Mouse (Mus musculus): ENCODE measurements around the gene Lat2. TPM values are rescaled to one million over a fixed set of nuclear protein-coding genes. Genes with fewer than 3 reads are reported as not detected.

Lat2 gene
- polyA plus RNA-seq, 1 experiment from 2014 or later = 2.1 TPM

GRCm38 (mm10) chr5:134593093-134593492, 21.7 kb downstream of the Lat2 start:
- WGBS = 64% methylated on average over 9 of the region's 9 CpGs
- no peak overlapping the region for H3K27ac ChIP-seq (replicated peaks in 1 of 2; ENCODE audit: control insufficient read depth in 1 of 2, insufficient read depth in 1 of 2, low read depth in 2 of 2, low read length in 2 of 2)
- no peaks in the 10 kb centered on the region for H3K27me3 ChIP-seq (ENCODE audit: control insufficient read depth, insufficient read depth, low read length)
- no peaks in the 10 kb centered on the region for H3K4me1 ChIP-seq (ENCODE audit: control insufficient read depth in 2 of 2, insufficient read depth in 2 of 2, low read length in 2 of 2)
- no peak for ATAC-seq (ENCODE audit: insufficient number of reproducible peaks, insufficient read depth, low FRiP score, low read depth)
- no peak overlapping the region for H3K4me2 ChIP-seq (ENCODE audit: low read length)
- H3K9me3 ChIP-seq (ENCODE audit: control insufficient read depth, low read length) = no peaks in the 10 kb centered on the region
- H3K9ac ChIP-seq (ENCODE audit: low read length) = no peak overlapping the region
- peaks cover 88% of the 10 kb centered on the region for H3K36me3 ChIP-seq (ENCODE audit: control insufficient read depth, insufficient read depth, low read length)
- H3K4me3 ChIP-seq (ENCODE audit: control insufficient read depth in 1 of 2, insufficient read depth in 1 of 2, low read depth in 1 of 2, low read length in 2 of 2) = no peak overlapping the region

GRCm38 (mm10) chr5:134592026-134592581, 22.7 kb downstream of the Lat2 start:
- H3K9me3 ChIP-seq (ENCODE audit: control insufficient read depth, low read length) = no peaks in the 10 kb centered on the region
- WGBS = 65% methylated on average over 11 of the region's 11 CpGs
- H3K4me2 ChIP-seq (ENCODE audit: low read length) = no peak overlapping the region
- no peaks in the 10 kb centered on the region for H3K4me1 ChIP-seq (ENCODE audit: control insufficient read depth in 2 of 2, insufficient read depth in 2 of 2, low read length in 2 of 2)
- no peak overlapping the region for H3K4me3 ChIP-seq (ENCODE audit: control insufficient read depth in 1 of 2, insufficient read depth in 1 of 2, low read depth in 1 of 2, low read length in 2 of 2)
- peaks cover 82% of the 10 kb centered on the region for H3K36me3 ChIP-seq (ENCODE audit: control insufficient read depth, insufficient read depth, low read length)
- H3K27ac ChIP-seq (replicated peaks in 1 of 2; ENCODE audit: control insufficient read depth in 1 of 2, insufficient read depth in 1 of 2, low read depth in 2 of 2, low read length in 2 of 2) = no peak overlapping the region
- no peak overlapping the region for H3K9ac ChIP-seq (ENCODE audit: low read length)
- no peaks in the 10 kb centered on the region for H3K27me3 ChIP-seq (ENCODE audit: control insufficient read depth, insufficient read depth, low read length)
- no peak for ATAC-seq (ENCODE audit: insufficient number of reproducible peaks, insufficient read depth, low FRiP score, low read depth)

DNA sequence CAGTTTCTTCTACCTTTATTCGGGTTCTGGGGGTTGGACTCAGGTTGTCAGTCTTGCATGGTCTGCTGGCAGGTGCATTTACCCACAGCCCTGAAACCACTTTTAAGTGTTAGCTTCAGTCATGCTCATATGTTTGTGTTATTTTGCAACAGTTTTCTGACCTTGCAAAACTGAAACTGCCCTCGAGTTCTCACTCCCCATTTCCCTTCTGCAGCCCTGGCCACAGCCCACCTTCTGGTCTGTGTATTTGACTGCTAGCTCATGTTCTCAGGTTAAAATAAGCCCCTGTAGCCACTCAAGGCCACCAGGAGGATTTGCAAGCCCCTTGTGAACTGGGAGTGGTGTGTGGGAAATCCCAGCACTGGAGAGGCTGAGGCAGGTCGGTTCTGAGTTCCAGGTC, 24.9 kb downstream of the Lat2 start:
- Histone ChIP-seq H3K4me1 (ENCODE audit: control insufficient read depth in 2 of 2, insufficient read depth in 2 of 2, low read length in 2 of 2) (no peaks in the 10 kb centered on the region), H3K9me3 (ENCODE audit: control insufficient read depth, low read length) (no peaks in the 10 kb centered on the region), H3K36me3 (ENCODE audit: control insufficient read depth, insufficient read depth, low read length) (peaks cover 65% of the 10 kb centered on the region), H3K4me2 (ENCODE audit: low read length) (no peak overlapping the region), H3K27ac (replicated peaks in 1 of 2; ENCODE audit: control insufficient read depth in 1 of 2, insufficient read depth in 1 of 2, low read depth in 2 of 2, low read length in 2 of 2) (no peak overlapping the region), H3K4me3 (ENCODE audit: control insufficient read depth in 1 of 2, insufficient read depth in 1 of 2, low read depth in 1 of 2, low read length in 2 of 2) (no peak overlapping the region), H3K27me3 (ENCODE audit: control insufficient read depth, insufficient read depth, low read length) (no peaks in the 10 kb centered on the region), H3K9ac (ENCODE audit: low read length) (no peak overlapping the region)
- 92% methylated on average over 3 of the region's 3 CpGs for whole genome bisulfite sequencing
- ATAC-seq (ENCODE audit: insufficient number of reproducible peaks, insufficient read depth, low FRiP score, low read depth) = no peak

DNA sequence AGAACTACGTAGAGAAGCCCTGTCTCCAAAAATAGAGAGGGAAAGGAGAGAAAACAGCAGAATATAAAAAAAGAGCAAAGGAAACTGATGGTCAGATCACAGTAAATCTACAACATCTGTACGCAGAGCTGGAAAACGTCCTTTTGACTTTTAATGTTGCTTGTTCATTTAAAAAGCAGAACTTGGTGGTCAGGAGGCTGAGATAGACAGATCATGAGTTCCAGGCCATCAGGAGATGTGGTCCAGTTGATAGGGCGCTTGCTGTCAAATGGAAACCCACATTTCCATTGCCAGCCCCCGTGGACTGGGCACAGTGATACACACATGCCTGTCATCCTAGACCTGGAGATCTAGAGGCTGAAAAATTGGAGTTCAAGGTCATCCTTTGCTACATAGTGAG, 30.0 kb downstream of the Lat2 start:
- no peak overlapping the region for H3K4me3 ChIP-seq (ENCODE audit: control insufficient read depth in 1 of 2, insufficient read depth in 1 of 2, low read depth in 1 of 2, low read length in 2 of 2)
- no peak overlapping the region for H3K4me2 ChIP-seq (ENCODE audit: low read length)
- 87% methylated on average over 5 of the region's 5 CpGs for WGBS
- H3K9me3 ChIP-seq (ENCODE audit: control insufficient read depth, low read length) = no peaks in the 10 kb centered on the region
- peaks cover 2 to 9% of the 10 kb centered on the region in 2 experiments; a peak in 3 of 4 replicates for H3K4me1 ChIP-seq (ENCODE audit: control insufficient read depth in 2 of 2, insufficient read depth in 2 of 2, low read length in 2 of 2)
- ATAC-seq (ENCODE audit: insufficient number of reproducible peaks, insufficient read depth, low FRiP score, low read depth) = no peak
- no peak overlapping the region for H3K27ac ChIP-seq (replicated peaks in 1 of 2; ENCODE audit: control insufficient read depth in 1 of 2, insufficient read depth in 1 of 2, low read depth in 2 of 2, low read length in 2 of 2)
- H3K9ac ChIP-seq (ENCODE audit: low read length) = no peak overlapping the region
- H3K27me3 ChIP-seq (ENCODE audit: control insufficient read depth, insufficient read depth, low read length) = no peaks in the 10 kb centered on the region
- H3K36me3 ChIP-seq (ENCODE audit: control insufficient read depth, insufficient read depth, low read length) = peaks cover 18% of the 10 kb centered on the region

DNA sequence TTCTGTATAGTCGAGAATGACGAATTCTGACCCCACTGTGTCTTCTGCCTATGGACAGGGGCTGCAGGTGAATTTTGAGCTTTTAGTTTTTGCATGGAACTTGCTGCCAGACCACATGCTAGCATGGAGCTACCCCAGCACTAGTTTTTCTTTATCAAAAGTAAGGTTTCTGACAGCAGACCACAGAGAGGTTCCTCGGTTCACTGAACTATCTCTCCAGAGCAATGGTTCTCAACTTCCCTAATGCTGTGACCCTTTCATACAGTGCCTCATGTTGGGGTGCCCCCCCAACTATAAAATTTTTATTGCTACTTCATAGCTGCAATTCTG, 31.0 kb downstream of the Lat2 start:
- H3K9ac ChIP-seq (ENCODE audit: low read length) = no peak overlapping the region

GRCm38 (mm10) chr5:134583006-134583883, 31.6 kb downstream of the Lat2 start:
- Histone ChIP-seq H3K9me3 (ENCODE audit: control insufficient read depth, low read length) (no peaks in the 10 kb centered on the region), H3K4me2 (ENCODE audit: low read length) (peak overlapping the region; percentile 87), H3K9ac (ENCODE audit: low read length) (peak overlapping the region; percentile 79), H3K36me3 (ENCODE audit: control insufficient read depth, insufficient read depth, low read length) (peaks cover 9% of the 10 kb centered on the region; the same call in 1 of the 2 replicates), H3K4me3 (ENCODE audit: control insufficient read depth in 1 of 2, insufficient read depth in 1 of 2, low read depth in 1 of 2, low read length in 2 of 2) (peak overlapping the region; percentile 66 to 92), H3K27ac (replicated peaks in 1 of 2; ENCODE audit: control insufficient read depth in 1 of 2, insufficient read depth in 1 of 2, low read depth in 2 of 2, low read length in 2 of 2) (0 out of 4 replicates have a peak overlapping the region, but pooled peaks of 1 of the 2 experiments have one; percentile 1), H3K4me1 (ENCODE audit: control insufficient read depth in 2 of 2, insufficient read depth in 2 of 2, low read length in 2 of 2) (peaks cover 2 to 9% of the 10 kb centered on the region in 2 experiments; a peak in 3 of 4 replicates), H3K27me3 (ENCODE audit: control insufficient read depth, insufficient read depth, low read length) (no peaks in the 10 kb centered on the region)
- no peak for ATAC-seq (ENCODE audit: insufficient number of reproducible peaks, insufficient read depth, low FRiP score, low read depth)
- 32% methylated on average over 15 of the region's 15 CpGs for WGBS

More for the DNA sequence above, 31.0 kb downstream of the Lat2 start:
- no peak for ATAC-seq (ENCODE audit: insufficient number of reproducible peaks, insufficient read depth, low FRiP score, low read depth)
- Histone ChIP-seq H3K4me2 (ENCODE audit: low read length) (peak overlapping the region; percentile 87; the same call in 1 of the 2 replicates), H3K27me3 (ENCODE audit: control insufficient read depth, insufficient read depth, low read length) (no peaks in the 10 kb centered on the region), H3K9me3 (ENCODE audit: control insufficient read depth, low read length) (no peaks in the 10 kb centered on the region), H3K4me3 (ENCODE audit: control insufficient read depth in 1 of 2, insufficient read depth in 1 of 2, low read depth in 1 of 2, low read length in 2 of 2) (no peak overlapping the region), H3K27ac (replicated peaks in 1 of 2; ENCODE audit: control insufficient read depth in 1 of 2, insufficient read depth in 1 of 2, low read depth in 2 of 2, low read length in 2 of 2) (no peak overlapping the region), H3K4me1 (ENCODE audit: control insufficient read depth in 2 of 2, insufficient read depth in 2 of 2, low read length in 2 of 2) (peaks cover 2 to 9% of the 10 kb centered on the region in 2 experiments; a peak in 3 of 4 replicates), H3K36me3 (ENCODE audit: control insufficient read depth, insufficient read depth, low read length) (peaks cover 15% of the 10 kb centered on the region)
- WGBS = 79% methylated on average over 3 of the region's 3 CpGs

DNA sequence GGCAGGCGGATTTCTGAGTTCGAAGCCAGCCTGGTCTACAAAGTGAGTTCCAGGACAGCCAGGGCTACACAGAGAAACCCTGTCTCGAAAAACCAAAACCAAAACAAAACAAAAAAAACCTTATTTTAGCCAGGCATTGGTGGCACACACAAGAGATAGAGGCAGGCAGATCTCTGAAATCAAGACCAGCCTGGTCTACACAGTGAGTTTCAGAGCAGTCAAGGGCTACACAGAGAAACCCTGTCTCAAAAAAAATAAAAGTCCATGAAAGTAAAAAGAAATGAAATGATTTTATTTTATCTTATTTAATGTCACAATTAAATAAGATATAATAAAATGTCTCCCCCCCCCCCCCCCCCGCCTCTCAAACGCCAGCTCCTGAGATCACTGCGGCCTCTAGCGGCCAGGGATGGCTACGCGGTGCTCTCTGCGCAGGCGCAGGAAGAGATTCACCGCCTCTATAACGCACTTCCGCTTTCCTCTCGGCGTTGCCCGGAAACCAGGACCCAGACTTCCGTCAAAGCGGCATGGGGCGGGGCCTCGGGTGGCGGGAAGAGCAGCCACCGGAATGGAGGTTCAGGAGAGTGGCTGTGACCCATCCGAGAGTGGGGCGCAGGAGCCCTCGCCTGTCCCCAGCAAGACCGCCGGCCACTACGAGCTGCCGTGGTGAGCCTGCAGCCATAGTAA, 32.5 kb downstream of the Lat2 start:
- Histone ChIP-seq H3K4me2 (ENCODE audit: low read length) (peak overlapping the region; percentile 87), H3K27ac (replicated peaks in 1 of 2; ENCODE audit: control insufficient read depth in 1 of 2, insufficient read depth in 1 of 2, low read depth in 2 of 2, low read length in 2 of 2) (0 out of 4 replicates have a peak overlapping the region, but pooled peaks of 1 of the 2 experiments have one; percentile 1), H3K9ac (ENCODE audit: low read length) (peak overlapping the region; percentile 79), H3K27me3 (ENCODE audit: control insufficient read depth, insufficient read depth, low read length) (no peaks in the 10 kb centered on the region), H3K36me3 (ENCODE audit: control insufficient read depth, insufficient read depth, low read length) (peaks cover 8% of the 10 kb centered on the region; the same call in 1 of the 2 replicates), H3K4me1 (ENCODE audit: control insufficient read depth in 2 of 2, insufficient read depth in 2 of 2, low read length in 2 of 2) (peaks cover 2 to 9% of the 10 kb centered on the region in 2 experiments; a peak in 3 of 4 replicates), H3K4me3 (ENCODE audit: control insufficient read depth in 1 of 2, insufficient read depth in 1 of 2, low read depth in 1 of 2, low read length in 2 of 2) (peak overlapping the region; percentile 66 to 92), H3K9me3 (ENCODE audit: control insufficient read depth, low read length) (no peaks in the 10 kb centered on the region)
- ATAC-seq (ENCODE audit: insufficient number of reproducible peaks, insufficient read depth, low FRiP score, low read depth) = peak; percentile 89
- WGBS = 7% methylated on average over 29 of the region's 30 CpGs
